Mouse (Mus musculus): ENCODE measurements at regions not wholly inside any gene's neighbourhood (a gene's known extent, or its start where the extent isn't known, plus 50 kb on each side); places are given as distances from the start of the nearest gene placed in this dataset.
A peak's percentile ranks its signal among the peaks of the same experiment; 100 is the strongest.

DNA sequence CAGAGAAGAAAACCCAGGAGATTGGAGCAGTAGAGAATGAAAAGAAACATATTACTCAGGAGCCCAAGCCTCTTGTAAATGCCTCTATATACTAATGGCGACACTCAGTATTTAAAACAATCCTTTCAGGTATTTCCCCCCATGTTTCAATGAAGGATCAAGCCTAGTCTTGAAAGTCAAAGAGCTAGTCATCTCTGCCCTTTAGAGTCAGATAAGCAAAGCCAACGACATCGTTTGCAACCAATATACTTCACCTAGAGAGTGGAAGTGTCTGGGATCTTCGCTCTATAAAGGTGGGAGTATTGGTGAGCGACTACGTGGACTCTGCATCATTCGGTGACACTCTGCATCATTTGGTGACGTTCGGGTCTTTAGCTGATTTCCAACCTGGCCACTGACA is 401.8 kb upstream of the Adgrl2 start:
- no peaks in the 10 kb centered on the region for H3K27me3 ChIP-seq (ENCODE audit: control insufficient read depth, insufficient read depth, low read length)
- H3K36me3 ChIP-seq (ENCODE audit: control insufficient read depth, insufficient read depth, low read length), result no peaks in the 10 kb centered on the region
- DNase-seq, result no peak
- H3K27ac ChIP-seq, result no peak overlapping the region
- H3K4me3 ChIP-seq, result no peak overlapping the region
- H3K79me2 ChIP-seq (replicated peaks; ENCODE audit: control insufficient read depth, insufficient read depth, low read length), result no peaks in the 10 kb centered on the region
- H3K4me1 ChIP-seq (ENCODE audit: control insufficient read depth, insufficient read depth, low read length), result no peaks in the 10 kb centered on the region; the same call in 1 of the 2 replicates
- H3K9ac ChIP-seq (ENCODE audit: low read depth, low read length), result no peak overlapping the region
- intact Hi-C loops (cut with DNase I), result no loop called here
- WGBS, result 93% methylated on average over 9 of the region's 9 CpGs
- TF ChIP-seq POLR2A (IDR thresholded peaks at IDR 0.05; ENCODE audit: insufficient read depth, low read depth, low read length), result no peak
- TF ChIP-seq CTCF (IDR thresholded peaks at IDR 0.05), result no peak
- TF ChIP-seq EP300 (IDR thresholded peaks at IDR 0.05; ENCODE audit: insufficient read depth, low read depth, low read length), result no peak

DNA sequence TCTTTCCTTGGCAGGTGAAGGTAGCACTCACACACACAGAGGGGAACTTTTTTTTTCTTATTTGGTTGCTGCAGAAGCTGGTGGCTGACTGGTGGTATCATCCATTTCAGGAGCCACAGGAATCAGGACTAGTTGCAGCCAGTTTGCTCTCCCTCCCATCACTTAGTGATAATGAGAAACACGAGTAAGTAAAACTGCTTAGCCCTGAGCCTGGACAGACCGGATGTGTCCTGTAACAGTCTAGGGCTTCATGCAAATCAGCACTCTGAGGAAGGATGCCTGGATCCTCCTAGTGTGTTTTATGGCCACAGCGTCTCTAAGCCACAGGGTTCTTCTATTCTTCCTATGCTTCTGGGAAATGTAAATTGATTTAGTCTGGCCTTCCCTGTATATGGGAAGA is 397.2 kb upstream of the Adgrl2 start:
- no peak for DNase-seq
- Histone ChIP-seq H3K27me3 (ENCODE audit: control insufficient read depth, insufficient read depth, low read length) (no peaks in the 10 kb centered on the region), H3K27ac (no peak overlapping the region), H3K36me3 (ENCODE audit: control insufficient read depth, insufficient read depth, low read length) (peaks cover 3% of the 10 kb centered on the region; the same call in 1 of the 2 replicates), H3K9ac (ENCODE audit: low read depth, low read length) (no peak overlapping the region), H3K79me2 (replicated peaks; ENCODE audit: control insufficient read depth, insufficient read depth, low read length) (no peaks in the 10 kb centered on the region), H3K4me1 (ENCODE audit: control insufficient read depth, insufficient read depth, low read length) (peaks cover 1% of the 10 kb centered on the region; the same call in 1 of the 2 replicates), H3K4me3 (no peak overlapping the region)
- intact Hi-C loops (cut with DNase I), result no loop called here
- WGBS, result 16% methylated on average over 3 of the region's 3 CpGs
- TF ChIP-seq EP300 (IDR thresholded peaks at IDR 0.05; ENCODE audit: insufficient read depth, low read depth, low read length), result no peak
- TF ChIP-seq CTCF (IDR thresholded peaks at IDR 0.05), result no peak
- no peak for TF ChIP-seq POLR2A (IDR thresholded peaks at IDR 0.05; ENCODE audit: insufficient read depth, low read depth, low read length)

DNA sequence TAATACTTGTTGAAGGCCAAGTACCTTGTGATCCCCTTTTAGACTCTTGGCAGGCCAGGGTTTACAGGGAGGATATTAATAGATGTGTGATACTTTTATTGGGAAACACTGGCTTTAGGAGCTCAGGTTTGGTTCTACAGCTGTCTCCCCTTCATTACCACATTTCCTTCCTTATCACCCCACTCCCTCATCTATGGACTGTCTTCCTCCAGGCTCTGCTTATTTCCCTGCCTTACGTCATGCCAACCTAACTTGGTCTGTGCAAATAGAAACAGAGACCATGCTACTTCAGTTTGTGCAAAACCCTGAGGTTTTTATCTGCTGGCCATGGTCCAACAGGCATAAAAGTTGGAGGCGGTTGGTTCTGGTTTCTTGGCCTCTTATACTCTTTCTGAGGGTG is 395.7 kb upstream of the Adgrl2 start:
- H3K4me1 ChIP-seq (ENCODE audit: control insufficient read depth, insufficient read depth, low read length), result peaks cover 3% of the 10 kb centered on the region; the same call in 1 of the 2 replicates
- H3K27me3 ChIP-seq (ENCODE audit: control insufficient read depth, insufficient read depth, low read length), result no peaks in the 10 kb centered on the region

DNA sequence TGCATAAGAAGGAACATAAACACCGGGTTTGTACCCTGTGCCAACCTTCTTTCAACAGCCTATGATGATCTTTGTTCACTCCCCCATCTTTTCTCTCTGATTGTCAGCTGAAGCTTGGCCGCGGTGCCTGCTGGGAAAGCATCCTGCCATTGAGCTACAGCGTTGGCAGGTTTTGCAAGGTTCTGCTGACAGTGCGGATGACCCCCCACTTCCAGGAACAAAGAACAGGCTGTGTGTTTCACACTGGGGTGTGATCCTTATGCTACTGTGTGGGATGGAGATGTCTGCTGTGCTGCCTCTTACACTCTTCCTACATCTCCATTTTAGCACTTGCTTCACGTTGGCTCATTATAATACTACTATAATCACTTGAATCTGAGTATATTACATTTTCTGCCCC is 395.0 kb upstream of the Adgrl2 start:
- TF ChIP-seq POLR2A (IDR thresholded peaks at IDR 0.05; ENCODE audit: insufficient read depth, low read depth, low read length) (no peak), EP300 (IDR thresholded peaks at IDR 0.05; ENCODE audit: insufficient read depth, low read depth, low read length) (no peak), CTCF (IDR thresholded peaks at IDR 0.05) (no peak)
- Histone ChIP-seq H3K79me2 (replicated peaks; ENCODE audit: control insufficient read depth, insufficient read depth, low read length) (no peaks in the 10 kb centered on the region), H3K9ac (ENCODE audit: low read depth, low read length) (no peak overlapping the region), H3K4me1 (ENCODE audit: control insufficient read depth, insufficient read depth, low read length) (peaks cover 4% of the 10 kb centered on the region; the same call in 1 of the 2 replicates), H3K27ac (no peak overlapping the region; the same call in 1 of the 2 replicates), H3K36me3 (ENCODE audit: control insufficient read depth, insufficient read depth, low read length) (peaks cover 5% of the 10 kb centered on the region; the same call in 1 of the 2 replicates), H3K4me3 (no peak overlapping the region), H3K27me3 (ENCODE audit: control insufficient read depth, insufficient read depth, low read length) (no peaks in the 10 kb centered on the region)
- WGBS, result 57% methylated on average over 6 of the region's 6 CpGs
- intact Hi-C loops (cut with DNase I), result no loop called here
- DNase-seq, result no peak

More for the DNA sequence above, 395.7 kb upstream of the Adgrl2 start:
- no peak overlapping the region for H3K9ac ChIP-seq (ENCODE audit: low read depth, low read length)
- TF ChIP-seq EP300 (IDR thresholded peaks at IDR 0.05; ENCODE audit: insufficient read depth, low read depth, low read length), result no peak
- TF ChIP-seq POLR2A (IDR thresholded peaks at IDR 0.05; ENCODE audit: insufficient read depth, low read depth, low read length), result no peak
- no peak for TF ChIP-seq CTCF (IDR thresholded peaks at IDR 0.05)
- intact Hi-C loops (cut with DNase I), result no loop called here
- peak overlapping the region; percentile 36; the same call in 1 of the 2 replicates for H3K27ac ChIP-seq
- DNase-seq, result no peak
- peaks cover 5% of the 10 kb centered on the region; the same call in 1 of the 2 replicates for H3K36me3 ChIP-seq (ENCODE audit: control insufficient read depth, insufficient read depth, low read length)
- no peaks in the 10 kb centered on the region for H3K79me2 ChIP-seq (replicated peaks; ENCODE audit: control insufficient read depth, insufficient read depth, low read length)
- H3K4me3 ChIP-seq, result no peak overlapping the region
- 31% methylated on average over 2 of the region's 2 CpGs for WGBS

DNA sequence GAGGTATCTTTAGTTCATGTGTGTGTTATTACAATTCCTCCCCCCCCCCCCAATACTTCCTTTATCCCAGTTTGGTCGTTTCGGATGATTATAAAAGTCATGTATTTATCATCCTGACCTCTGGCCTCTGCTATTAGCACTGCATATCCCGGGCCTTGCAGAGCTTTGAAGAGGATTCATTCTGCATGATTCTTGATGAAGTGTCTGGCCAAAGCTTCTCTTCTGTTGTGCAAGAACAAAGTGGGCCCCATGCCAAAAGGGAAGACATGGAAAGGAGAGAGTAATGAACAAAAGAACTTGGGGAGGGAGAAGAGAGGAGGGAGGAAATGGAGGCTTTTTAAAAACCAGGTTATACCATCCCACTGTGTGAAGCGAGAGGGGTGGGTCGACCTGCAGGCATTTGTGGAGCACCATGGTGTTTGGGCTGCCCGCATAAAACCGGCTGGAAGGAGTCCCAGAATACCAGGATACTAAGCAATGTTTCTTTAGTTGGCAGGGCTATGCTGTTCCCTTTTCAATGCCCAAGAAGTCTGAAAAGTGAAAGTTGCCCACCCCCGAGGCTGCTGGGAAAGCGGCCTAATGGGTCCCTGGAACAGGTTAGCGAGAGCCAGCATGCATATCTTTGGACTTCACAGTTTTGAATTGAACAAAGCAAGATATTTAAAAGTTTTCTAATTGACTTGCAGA is 391.3 kb upstream of the Adgrl2 start:
- peaks cover 4% of the 10 kb centered on the region; the same call in 1 of the 2 replicates for H3K4me1 ChIP-seq (ENCODE audit: control insufficient read depth, insufficient read depth, low read length)
- H3K36me3 ChIP-seq (ENCODE audit: control insufficient read depth, insufficient read depth, low read length), result peaks cover 5% of the 10 kb centered on the region; the same call in 1 of the 2 replicates
- H3K4me3 ChIP-seq, result no peak overlapping the region
- H3K27me3 ChIP-seq (ENCODE audit: control insufficient read depth, insufficient read depth, low read length), result no peaks in the 10 kb centered on the region
- peak overlapping the region; percentile 43 for H3K27ac ChIP-seq
- no peak overlapping the region; the same call in 1 of the 2 replicates for H3K9ac ChIP-seq (ENCODE audit: low read depth, low read length)
- WGBS, result 49% methylated on average over 10 of the region's 10 CpGs
- intact Hi-C loops (cut with DNase I), result no loop called here
- TF ChIP-seq POLR2A (IDR thresholded peaks at IDR 0.05; ENCODE audit: insufficient read depth, low read depth, low read length), result no peak
- no peak for TF ChIP-seq CTCF (IDR thresholded peaks at IDR 0.05)
- TF ChIP-seq EP300 (IDR thresholded peaks at IDR 0.05; ENCODE audit: insufficient read depth, low read depth, low read length), result no peak
- no peaks in the 10 kb centered on the region for H3K79me2 ChIP-seq (replicated peaks; ENCODE audit: control insufficient read depth, insufficient read depth, low read length)
- DNase-seq, result peak; percentile 33 to 42

DNA sequence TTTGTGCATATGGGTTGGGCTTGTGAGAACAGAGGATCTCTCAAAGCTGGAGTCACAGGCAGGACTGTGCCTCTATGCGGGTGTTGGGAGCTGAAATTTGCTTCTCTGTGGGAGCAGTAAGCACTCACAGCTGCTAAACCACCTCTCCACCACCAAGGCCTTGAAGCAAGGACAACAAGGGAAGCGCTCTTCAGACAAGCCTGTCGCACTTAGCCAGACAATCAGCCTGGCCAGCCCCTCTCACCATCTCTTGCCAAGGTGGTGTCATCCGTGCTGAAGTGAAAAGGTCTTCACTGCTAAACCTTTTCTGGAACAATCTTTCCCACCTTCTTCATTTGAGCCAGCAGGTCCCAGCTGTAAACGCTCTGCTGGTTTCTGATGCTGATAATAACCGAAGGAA is 390.7 kb upstream of the Adgrl2 start:
- no peak for DNase-seq
- H3K4me3 ChIP-seq, result no peak overlapping the region
- no peaks in the 10 kb centered on the region for H3K79me2 ChIP-seq (replicated peaks; ENCODE audit: control insufficient read depth, insufficient read depth, low read length)
- 57% methylated on average over 6 of the region's 6 CpGs for WGBS
- TF ChIP-seq CTCF (IDR thresholded peaks at IDR 0.05) (no peak), EP300 (IDR thresholded peaks at IDR 0.05; ENCODE audit: insufficient read depth, low read depth, low read length) (0 out of 2 replicates have a peak, but pooled peaks have one; percentile 24), POLR2A (IDR thresholded peaks at IDR 0.05; ENCODE audit: insufficient read depth, low read depth, low read length) (no peak)
- peak overlapping the region; percentile 26; the same call in 1 of the 2 replicates for H3K27ac ChIP-seq
- no peak overlapping the region for H3K9ac ChIP-seq (ENCODE audit: low read depth, low read length)
- peaks cover 2% of the 10 kb centered on the region; the same call in 1 of the 2 replicates for H3K36me3 ChIP-seq (ENCODE audit: control insufficient read depth, insufficient read depth, low read length)
- H3K4me1 ChIP-seq (ENCODE audit: control insufficient read depth, insufficient read depth, low read length), result peaks cover 4% of the 10 kb centered on the region; the same call in 1 of the 2 replicates
- intact Hi-C loops (cut with DNase I), result no loop called here
- H3K27me3 ChIP-seq (ENCODE audit: control insufficient read depth, insufficient read depth, low read length), result no peaks in the 10 kb centered on the region
